Mouse (Mus musculus): ENCODE results near the gene Alk. TPM values are rescaled to one million over a fixed set of nuclear protein-coding genes. Genes with fewer than 3 reads are reported as not detected.

Gene Alk
- polyA plus RNA-seq (2014; fragmentation: Nextera tagmentation; extraction: Ambion mirVana): 0.27 and 0.51 TPM in 2 replicates

DNA sequence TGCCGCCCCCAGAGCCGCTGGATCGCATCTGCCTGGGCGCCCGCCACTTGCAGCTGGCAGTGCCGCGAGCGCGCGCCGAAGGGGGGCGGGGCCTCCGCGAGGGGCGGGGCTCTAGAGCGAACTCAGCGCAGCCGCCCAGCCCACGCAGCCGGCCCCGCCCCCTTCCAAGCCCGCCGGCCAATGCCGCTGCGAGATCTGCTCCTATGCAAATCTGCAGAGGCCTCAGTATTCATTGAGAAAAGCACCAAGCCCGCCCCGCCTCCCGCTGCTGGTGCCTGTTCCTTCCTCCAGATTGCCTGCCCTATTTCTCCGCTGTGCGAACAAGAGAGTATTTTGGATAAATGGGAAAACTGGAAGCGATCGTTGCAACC is at the start of gene Alk:
Alk (minus strand) TSS at position 18 of the 371 bp plus-strand sequence.
- peak within 1 kb of the TSS; percentile 31; the same call in 1 of the 2 replicates for H3K9ac ChIP-seq (ENCODE audit: low read depth, low read length)
- H3K4me1 ChIP-seq (replicated peaks; ENCODE audit: control insufficient read depth, insufficient read depth, low read length): peaks cover 4% of the 10 kb centered on the region; the same call in 1 of the 2 replicates
- no peaks in the 10 kb centered on the region for H3K9me3 ChIP-seq (ENCODE audit: control insufficient read depth, low read length)
- H3K27ac ChIP-seq (ENCODE audit: low read depth, low read length): no peak within 1 kb of the TSS
- DNase-seq (ENCODE audit: low spot score) (peak; percentile 96), ATAC-seq (ENCODE audit: low FRiP score) (peak; percentile 91)
- peak within 1 kb of the TSS; percentile 54 for H3K4me3 ChIP-seq (ENCODE audit: low read depth, low read length)
- WGBS: 1% methylated on average over 15 of the region's 32 CpGs
- no peaks in the 10 kb centered on the region for H3K36me3 ChIP-seq (ENCODE audit: control insufficient read depth, insufficient read depth, low read length)
- peak within 1 kb of the TSS; percentile 96 for H3K4me2 ChIP-seq (replicated peaks; ENCODE audit: low read depth, low read length)
- peaks cover 20% of the 10 kb centered on the region for H3K27me3 ChIP-seq (ENCODE audit: control insufficient read depth, insufficient read depth, low read length)

GRCm38 (mm10) chr17:72652801-72653200 is 48.4 kb upstream of the Alk start:
- no peaks in the 10 kb centered on the region for H3K27me3 ChIP-seq (ENCODE audit: control insufficient read depth, insufficient read depth, low read length)
- no peak overlapping the region for H3K27ac ChIP-seq (ENCODE audit: low read depth, low read length)
- DNase-seq (ENCODE audit: low spot score): no peak
- H3K4me1 ChIP-seq (replicated peaks; ENCODE audit: control insufficient read depth, insufficient read depth, low read length): no peaks in the 10 kb centered on the region
- no peak for ATAC-seq (ENCODE audit: low FRiP score)
- no peak overlapping the region for H3K9ac ChIP-seq (ENCODE audit: low read depth, low read length)
- no peak overlapping the region for H3K4me2 ChIP-seq (replicated peaks; ENCODE audit: low read depth, low read length)
- H3K9me3 ChIP-seq (ENCODE audit: control insufficient read depth, low read length): no peaks in the 10 kb centered on the region
- H3K36me3 ChIP-seq (ENCODE audit: control insufficient read depth, insufficient read depth, low read length): no peaks in the 10 kb centered on the region
- WGBS: 94% methylated on average over 1 of the region's 1 CpGs
- no peak overlapping the region for H3K4me3 ChIP-seq (ENCODE audit: low read depth, low read length)

DNA sequence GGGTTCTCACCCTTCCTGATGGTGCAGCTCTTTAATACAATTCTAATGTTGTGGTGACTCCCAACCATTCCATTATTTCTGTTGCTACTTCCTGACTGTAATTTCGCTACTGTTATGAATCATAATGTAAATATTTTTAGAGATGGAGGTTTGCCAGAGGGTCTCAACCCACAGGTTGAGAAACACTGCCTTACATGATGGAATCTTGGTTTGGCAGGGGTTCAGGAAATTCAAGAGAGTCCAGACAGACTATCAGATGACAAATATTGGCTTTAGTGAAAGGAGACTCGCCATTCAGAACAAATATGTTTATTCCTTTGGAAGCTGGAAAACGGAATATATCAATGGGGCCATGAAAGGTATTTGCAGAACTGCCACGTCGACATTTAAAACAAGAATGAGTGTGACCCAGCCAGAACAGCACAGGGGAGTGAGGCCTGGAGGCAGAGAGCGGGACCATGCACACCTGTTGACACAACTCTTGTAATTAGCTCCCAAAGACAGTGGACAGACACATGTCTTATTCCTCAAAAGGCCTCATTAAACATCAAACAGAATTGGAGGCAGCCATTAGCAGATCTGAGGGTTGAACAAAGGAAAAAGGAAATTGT is 44.3 kb upstream of the Alk start:
- Histone ChIP-seq H3K4me2 (replicated peaks; ENCODE audit: low read depth, low read length) (no peak overlapping the region), H3K9me3 (ENCODE audit: control insufficient read depth, low read length) (no peaks in the 10 kb centered on the region), H3K4me1 (replicated peaks; ENCODE audit: control insufficient read depth, insufficient read depth, low read length) (no peaks in the 10 kb centered on the region), H3K36me3 (ENCODE audit: control insufficient read depth, insufficient read depth, low read length) (no peaks in the 10 kb centered on the region), H3K27ac (ENCODE audit: low read depth, low read length) (no peak overlapping the region), H3K27me3 (ENCODE audit: control insufficient read depth, insufficient read depth, low read length) (no peaks in the 10 kb centered on the region), H3K4me3 (ENCODE audit: low read depth, low read length) (no peak overlapping the region), H3K9ac (ENCODE audit: low read depth, low read length) (no peak overlapping the region)
- DNase-seq (ENCODE audit: low spot score): no peak
- ATAC-seq (ENCODE audit: low FRiP score): no peak
- 85% methylated on average over 6 of the region's 6 CpGs for WGBS

GRCm38 (mm10) chr17:72646167-72646566 is 41.7 kb upstream of the Alk start:
- no peaks in the 10 kb centered on the region for H3K27me3 ChIP-seq (ENCODE audit: control insufficient read depth, insufficient read depth, low read length)
- no peak for DNase-seq (ENCODE audit: low spot score)
- no peak overlapping the region for H3K27ac ChIP-seq (ENCODE audit: low read depth, low read length)
- WGBS: 85% methylated on average over 5 of the region's 5 CpGs
- H3K9me3 ChIP-seq (ENCODE audit: control insufficient read depth, low read length): no peaks in the 10 kb centered on the region
- H3K4me3 ChIP-seq (ENCODE audit: low read depth, low read length): no peak overlapping the region
- no peak overlapping the region for H3K9ac ChIP-seq (ENCODE audit: low read depth, low read length)
- no peak for ATAC-seq (ENCODE audit: low FRiP score)
- H3K4me2 ChIP-seq (replicated peaks; ENCODE audit: low read depth, low read length): no peak overlapping the region
- no peaks in the 10 kb centered on the region for H3K4me1 ChIP-seq (replicated peaks; ENCODE audit: control insufficient read depth, insufficient read depth, low read length)
- H3K36me3 ChIP-seq (ENCODE audit: control insufficient read depth, insufficient read depth, low read length): no peaks in the 10 kb centered on the region

DNA sequence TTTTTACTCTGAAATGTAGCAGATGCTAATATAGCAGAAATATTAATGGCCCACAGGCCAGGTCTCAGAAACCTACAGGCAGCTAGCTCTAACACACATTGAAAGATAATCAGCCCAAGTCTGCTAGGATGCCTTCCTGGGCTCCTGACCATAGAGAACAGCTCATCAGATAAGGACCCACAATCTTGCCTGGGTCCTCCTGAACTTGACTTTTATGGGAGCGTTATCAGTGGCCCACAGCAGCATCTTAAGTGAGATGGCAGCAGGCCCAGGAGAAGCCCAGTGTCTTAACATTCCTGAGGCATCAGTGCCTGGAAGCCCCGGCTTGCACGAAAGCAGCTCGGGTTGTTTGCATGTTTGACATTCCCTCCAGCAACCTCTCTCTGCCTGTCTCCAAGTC is 35.7 kb upstream of the Alk start:
- no peaks in the 10 kb centered on the region for H3K27me3 ChIP-seq (ENCODE audit: control insufficient read depth, insufficient read depth, low read length)
- DNase-seq (ENCODE audit: low spot score): no peak
- H3K9me3 ChIP-seq (ENCODE audit: control insufficient read depth, low read length): no peaks in the 10 kb centered on the region
- no peak overlapping the region for H3K4me2 ChIP-seq (replicated peaks; ENCODE audit: low read depth, low read length)
- 66% methylated on average over 4 of the region's 4 CpGs for WGBS
- ATAC-seq (ENCODE audit: low FRiP score): no peak
- no peaks in the 10 kb centered on the region for H3K36me3 ChIP-seq (ENCODE audit: control insufficient read depth, insufficient read depth, low read length)
- no peaks in the 10 kb centered on the region for H3K4me1 ChIP-seq (replicated peaks; ENCODE audit: control insufficient read depth, insufficient read depth, low read length)
- no peak overlapping the region for H3K9ac ChIP-seq (ENCODE audit: low read depth, low read length)
- no peak overlapping the region for H3K27ac ChIP-seq (ENCODE audit: low read depth, low read length)
- H3K4me3 ChIP-seq (ENCODE audit: low read depth, low read length): no peak overlapping the region

- H3K36me3 ChIP-seq (ENCODE audit: control insufficient read depth, insufficient read depth, low read length): no peaks in the 10 kb centered on the region
- DNase-seq (ENCODE audit: low spot score) (no peak), ATAC-seq (ENCODE audit: low FRiP score) (no peak)
- H3K9me3 ChIP-seq (ENCODE audit: control insufficient read depth, low read length): no peaks in the 10 kb centered on the region
- H3K4me3 ChIP-seq (ENCODE audit: low read depth, low read length): no peak overlapping the region
- H3K27ac ChIP-seq (ENCODE audit: low read depth, low read length): no peak overlapping the region
- H3K4me1 ChIP-seq (replicated peaks; ENCODE audit: control insufficient read depth, insufficient read depth, low read length): no peaks in the 10 kb centered on the region
- WGBS: 79% methylated on average over 7 of the region's 7 CpGs
- no peak overlapping the region for H3K9ac ChIP-seq (ENCODE audit: low read depth, low read length)
- H3K27me3 ChIP-seq (ENCODE audit: control insufficient read depth, insufficient read depth, low read length): no peaks in the 10 kb centered on the region
- no peak overlapping the region for H3K4me2 ChIP-seq (replicated peaks; ENCODE audit: low read depth, low read length)
Observed at GRCm38 (mm10) chr17:72639400-72639799, 35.0 kb upstream of the Alk start.

GRCm38 (mm10) chr17:72606251-72606650 is 1.8 kb upstream of the Alk start:
- no peak for ATAC-seq (ENCODE audit: low FRiP score)
- Histone ChIP-seq H3K4me2 (replicated peaks; ENCODE audit: low read depth, low read length) (no peak overlapping the region), H3K9me3 (ENCODE audit: control insufficient read depth, low read length) (no peaks in the 10 kb centered on the region), H3K27me3 (ENCODE audit: control insufficient read depth, insufficient read depth, low read length) (peaks cover 20% of the 10 kb centered on the region), H3K9ac (ENCODE audit: low read depth, low read length) (no peak overlapping the region), H3K27ac (ENCODE audit: low read depth, low read length) (no peak overlapping the region), H3K36me3 (ENCODE audit: control insufficient read depth, insufficient read depth, low read length) (no peaks in the 10 kb centered on the region), H3K4me3 (ENCODE audit: low read depth, low read length) (no peak overlapping the region), H3K4me1 (replicated peaks; ENCODE audit: control insufficient read depth, insufficient read depth, low read length) (peaks cover 4% of the 10 kb centered on the region; the same call in 1 of the 2 replicates)
- 12% methylated on average over 4 of the region's 4 CpGs for WGBS
- DNase-seq (ENCODE audit: low spot score): peak; percentile 94

- H3K27ac ChIP-seq (ENCODE audit: low read depth, low read length): no peak overlapping the region
- peaks cover 20% of the 10 kb centered on the region for H3K27me3 ChIP-seq (ENCODE audit: control insufficient read depth, insufficient read depth, low read length)
- H3K4me1 ChIP-seq (replicated peaks; ENCODE audit: control insufficient read depth, insufficient read depth, low read length): peaks cover 4% of the 10 kb centered on the region; the same call in 1 of the 2 replicates
- peak; percentile 70 for ATAC-seq (ENCODE audit: low FRiP score)
- no peaks in the 10 kb centered on the region for H3K9me3 ChIP-seq (ENCODE audit: control insufficient read depth, low read length)
- peak; percentile 43 for DNase-seq (ENCODE audit: low spot score)
- under 1% methylated on average over 51 of the region's 51 CpGs for WGBS
- peak overlapping the region; percentile 19; the same call in 1 of the 2 replicates for H3K9ac ChIP-seq (ENCODE audit: low read depth, low read length)
- peak overlapping the region; percentile 54 for H3K4me3 ChIP-seq (ENCODE audit: low read depth, low read length)
- peak overlapping the region; percentile 96 for H3K4me2 ChIP-seq (replicated peaks; ENCODE audit: low read depth, low read length)
- H3K36me3 ChIP-seq (ENCODE audit: control insufficient read depth, insufficient read depth, low read length): no peaks in the 10 kb centered on the region
Observed at GRCm38 (mm10) chr17:72603886-72604609, 379 bp downstream of the Alk start.
